26 mouse cellular contexts compared by ENCODE assay signal in genomic region chr2:84875842-84876241, GRCm38 (mm10). TPM values are rescaled to one million over a fixed set of nuclear protein-coding genes. Genes with fewer than 3 reads are reported as not detected.
DNase-seq lines count a peak whose midpoint lies in the region; TF ChIP-seq lines count a peak whose summit lies in the region.
"Had no signal": no experiment of that assay in that cellular context is flagged by ENCODE, and none has a peak within 500 bp of the region (broad histone marks: within the 10 kb centered on the region; RNA-seq: fewer than 3 reads in every experiment).

No protein-coding gene starts in this region.

- DNase-seq in ES-CJ7 (ENCODE audit: low read depth, low spot score) (peak; percentile 45), ES-E14 (ENCODE audit: low read depth, low spot score) (no peak)
- DNase-seq in ovary, postnatal 10 days (ENCODE audit: low spot score), result no peak
- no peak for DNase-seq in adrenal gland, postnatal 25 days
- DNase-seq: adrenal gland, adult 8-10 months; adrenal gland, postnatal 14 days; cerebellum, adult 11 months; cerebellum, adult 18-20 months; cerebellum, adult 8-10 months; cerebellum, adult 9-11 months; cerebellum, postnatal 14 days; cerebellum, postnatal 36 days; embryo, embryonic 11 days had no signal

- TF ChIP-seq POLR2A in myocyte (IDR thresholded peaks at IDR 0.05; ENCODE audit: insufficient read length, low read depth), result no peak

- H3K9ac ChIP-seq in ES-E14 (ENCODE audit: insufficient read depth, low read depth, low read length, poor library complexity, severe bottlenecking), result no peak overlapping the region
- H3K9ac ChIP-seq: embryonic facial prominence, embryonic 13.5 days; embryonic facial prominence, embryonic 15.5 days; forebrain, embryonic 12.5 days had no signal

- in situ Hi-C loops in ES-E14 (cut with MboI; ENCODE audit: low sequenced_read_pairs in 2 of 2, unreplicated experiment in 2 of 2), result no loop called here

- H3K4me3 ChIP-seq in ES-E14 (ENCODE audit: insufficient read depth in 1 of 2, low read depth in 1 of 2, low read length in 2 of 2, poor library complexity in 1 of 2, severe bottlenecking in 1 of 2), result no peak overlapping the region
- no peak overlapping the region for H3K4me3 ChIP-seq in myocyte
- H3K4me3 ChIP-seq: embryonic facial prominence, embryonic 13.5 days; embryonic facial prominence, embryonic 15.5 days; erythroblast, embryonic 14.5 days; forebrain, embryonic 10.5 days; forebrain, embryonic 12.5 days had no signal

- peaks cover 68% of the 10 kb centered on the region for H3K27me3 ChIP-seq in myocyte (ENCODE audit: control insufficient read depth, insufficient read depth, insufficient read length)

- no peaks in the 10 kb centered on the region for H3K36me3 ChIP-seq in ES-E14 (ENCODE audit: control insufficient read depth, insufficient read depth, low read length, poor library complexity, severe bottlenecking)
- no peaks in the 10 kb centered on the region for H3K36me3 ChIP-seq in myocyte (ENCODE audit: control insufficient read depth, insufficient read depth)
- H3K36me3 ChIP-seq: embryonic facial prominence, embryonic 13.5 days; embryonic facial prominence, embryonic 15.5 days; forebrain, embryonic 10.5 days; forebrain, embryonic 12.5 days had no signal

- no peak overlapping the region for H3ac ChIP-seq in myocyte (ENCODE audit: control insufficient read depth, insufficient read length)

- H3K4me2 ChIP-seq in myocyte (ENCODE audit: low read depth), result no peak overlapping the region
- H3K4me2 ChIP-seq: embryonic facial prominence, embryonic 13.5 days; embryonic facial prominence, embryonic 15.5 days; forebrain, embryonic 12.5 days had no signal

- no peaks in the 10 kb centered on the region for H3K4me1 ChIP-seq in ES-E14 (ENCODE audit: control insufficient read depth in 2 of 2, insufficient read depth in 2 of 2, low read length in 2 of 2, poor library complexity in 1 of 2)

- no peaks in the 10 kb centered on the region for H3K79me2 ChIP-seq in myocyte (ENCODE audit: control insufficient read depth, insufficient read depth)

- H3K9me3 ChIP-seq in ES-E14 (ENCODE audit: control insufficient read depth, insufficient read depth, low read depth, low read length), result no peaks in the 10 kb centered on the region
- H3K9me3 ChIP-seq: embryonic facial prominence, embryonic 13.5 days; embryonic facial prominence, embryonic 15.5 days; forebrain, embryonic 10.5 days; forebrain, embryonic 12.5 days had no signal

- no peak overlapping the region for H3K27ac ChIP-seq in ES-E14 (ENCODE audit: insufficient read depth, low read depth, low read length, poor library complexity, severe bottlenecking)
- H3K27ac ChIP-seq: embryonic facial prominence, embryonic 13.5 days; embryonic facial prominence, embryonic 15.5 days; forebrain, embryonic 10.5 days; forebrain, embryonic 12.5 days had no signal

TF ChIP-seq in ES-E14, 5 proteins besides CTCF, POLR2A, EP300 and RAD21:
- TF ChIP-seq ZC3H11A (IDR thresholded peaks at IDR 0.05; ENCODE audit: borderline replicate concordance, low read depth, low read length) (no peak), CHD2 (IDR thresholded peaks at IDR 0.05; ENCODE audit: low read depth, low read length) (no peak), HCFC1 (IDR thresholded peaks at IDR 0.05; ENCODE audit: borderline replicate concordance, insufficient read depth, low read length) (no peak), MAFK (IDR thresholded peaks at IDR 0.05; ENCODE audit: insufficient read depth, low read depth, low read length) (no peak), ZNF384 (IDR thresholded peaks at IDR 0.05; ENCODE audit: low read depth, low read length) (peak; percentile 86)
TF ChIP-seq in ES-E14: peak in this region for 1.

TF ChIP-seq in myocyte, 11 proteins besides CTCF, POLR2A, EP300 and RAD21:
- TF ChIP-seq MAX (IDR thresholded peaks at IDR 0.05; ENCODE audit: low read depth), result no peak
- TF ChIP-seq REST (IDR thresholded peaks at IDR 0.05; ENCODE audit: insufficient read depth, insufficient read length), result peak; percentile 57

RNA-seq across cellular contexts. Expression of gene Rtn4rl2, which starts 10.7 kb away (rescaled TPM):
- total RNA-seq in ES-E14 (2012; rRNA removed), result 0.79 and 0.80 TPM in 2 replicates
- 0.13 TPM for polyA plus RNA-seq in myocyte (2012; fragmentation: generic; extraction: Trizol)
- total RNA-seq in adrenal gland, postnatal 25 days (2021), result 1.2 TPM in 2 replicates
- total RNA-seq: common myeloid progenitor, adult 5-6 weeks had no signal
- polyA plus RNA-seq: activated CD4-positive, CD25-positive, alpha-beta regulatory T cell, adult 4 months; erythroblast, embryonic 14.5 days had no signal

RNA-seq across cellular contexts. Expression of gene Slc43a1, which starts 37.2 kb away (rescaled TPM):
- total RNA-seq in ES-E14 (2012; rRNA removed), result 30.2 and 47.0 TPM in 2 replicates
- polyA plus RNA-seq in myocyte (2012; fragmentation: generic; extraction: Trizol), result 2.0 TPM
- total RNA-seq in adrenal gland, postnatal 25 days (2021), result 2.4 and 4.3 TPM in 2 replicates

RNA-seq across cellular contexts. Expression of gene Timm10, which starts 49.0 kb away (rescaled TPM):
- 60.2 and 73.5 TPM in 2 replicates for total RNA-seq in ES-E14 (2012; rRNA removed)
- 102 TPM for polyA plus RNA-seq in myocyte (2012; fragmentation: generic; extraction: Trizol)
- 40.4 and 43.8 TPM in 2 replicates for total RNA-seq in adrenal gland, postnatal 25 days (2021)

RNA-seq across cellular contexts. Expression of gene Smtnl1, which starts 53.4 kb away (rescaled TPM):
- 4.4 and 4.9 TPM in 2 replicates for total RNA-seq in ES-E14 (2012; rRNA removed)
- 0.85 TPM for polyA plus RNA-seq in myocyte (2012; fragmentation: generic; extraction: Trizol)
- not detected in 2 replicates for total RNA-seq in adrenal gland, postnatal 25 days (2021)
- total RNA-seq: adrenal gland, adult 8-10 months; adrenal gland, postnatal 14 days; common myeloid progenitor, adult 5-6 weeks; MEL had no signal
- polyA plus RNA-seq: activated CD4-positive, CD25-positive, alpha-beta regulatory T cell, adult 4 months; brain, embryonic 14.5 days; forebrain, embryonic 10.5 days; forebrain, embryonic 12.5 days; forebrain, embryonic 14.5 days; forebrain, embryonic 16.5 days; frontal cortex, adult 2 months had no signal
